Mouse (Mus musculus) neural tube, embryonic 12.5 days (tissue): ENCODE data around the gene Pclaf. TPM values are rescaled to one million over a fixed set of nuclear protein-coding genes. Genes with fewer than 3 reads are reported as not detected.

ENCODE experiments used
- ATAC-seq: fragments of 200-750 bp; cut with Nextera tagmentation; 2 replicates; pipeline ENCODE4 v1.8.0; 2017; ENCODE audit warnings: low read depth, mild to moderate bottlenecking, moderate TSS enrichment, moderate library complexity; ENCODE audit not compliant: low FRiP score
- H3K27ac ChIP-seq: fragments of 300-500 bp; sonication (generic); 2 replicates; pipeline ENCODE4 v1.5.1; 2016
- H3K27me3 ChIP-seq: fragments of 300-500 bp; sonication (generic); replicated peaks from 2 replicates; pipeline ENCODE4 v1.6.1; 2016; ENCODE audit warnings: mild to moderate bottlenecking
- H3K36me3 ChIP-seq: fragments of 300-500 bp; sonication (generic); 2 replicates; pipeline ENCODE4 v1.6.1; 2016; ENCODE audit warnings: mild to moderate bottlenecking
- H3K4me1 ChIP-seq: fragments of 300-500 bp; sonication (generic); 2 replicates; pipeline ENCODE4 v1.6.1; 2016
- H3K4me2 ChIP-seq: fragments of 300-500 bp; sonication (generic); replicated peaks from 2 replicates; pipeline ENCODE4 v1.6.1; 2016; ENCODE audit warnings: mild to moderate bottlenecking
- H3K4me3 ChIP-seq: fragments of 300-500 bp; sonication (generic); 2 replicates; pipeline ENCODE4 v1.5.1; 2016
- H3K9ac ChIP-seq: fragments of 300-500 bp; sonication (generic); 2 replicates; pipeline ENCODE4 v1.6.1; 2016; ENCODE audit warnings: mild to moderate bottlenecking
- H3K9me3 ChIP-seq: fragments of 300-500 bp; sonication (generic); 2 replicates; pipeline ENCODE4 v1.6.1; 2016; ENCODE audit warnings: mild to moderate bottlenecking
- WGBS: fragments of 180-500 bp; shearing (Covaris S2); methylation state at CpG from one replicate; pipeline ENCODE4 v1.1.7; 2016; 5-methylcytosine and 5-hydroxymethylcytosine counted together
- polyA plus RNA-seq: library from polyadenylated mRNA; unstranded; fragments of >200 nt; fragmentation: Nextera tagmentation; extraction: Ambion mirVana; gene quantifications from 2 replicates; pipeline ENCODE4 v1.2.1, GENCODE M21; 2016

Pclaf gene
- polyA plus RNA-seq, 1 experiment from 2014 or later = 125 TPM

DNA sequence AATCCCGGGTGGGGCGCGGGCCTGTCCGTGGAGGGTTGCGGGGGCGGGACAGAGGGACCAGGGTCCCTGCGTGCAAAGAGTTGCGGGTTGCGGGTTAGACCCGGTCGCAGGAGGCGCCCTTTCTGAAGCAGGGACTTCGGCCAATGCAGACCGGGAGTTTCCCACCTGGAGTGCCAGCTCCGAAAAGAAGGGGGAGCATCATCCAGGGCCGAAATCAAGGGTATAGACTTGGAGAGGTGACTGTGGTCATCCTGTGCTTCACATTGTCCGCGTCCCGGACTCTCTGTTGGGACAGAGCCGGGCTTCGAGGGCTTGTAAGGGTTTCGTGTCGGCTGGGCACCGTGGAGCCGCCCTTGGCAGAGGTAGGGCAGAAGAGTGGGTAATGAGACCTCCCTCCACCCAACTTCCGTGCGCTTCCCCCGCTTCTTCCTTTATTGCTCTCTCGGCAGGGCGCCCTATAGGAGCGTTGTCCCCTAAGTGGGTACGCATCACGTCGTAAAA lies 19.3 kb downstream of the Pclaf start:
- H3K4me3 ChIP-seq = peak overlapping the region; percentile 84
- under 1% methylated on average over 33 of the region's 34 CpGs for WGBS
- peak overlapping the region; percentile 80 for H3K9ac ChIP-seq
- peaks cover 3% of the 10 kb centered on the region; the same call in 1 of the 2 replicates for H3K36me3 ChIP-seq
- H3K4me2 ChIP-seq = peak overlapping the region; percentile 85
- H3K27ac ChIP-seq = peak overlapping the region; percentile 67
- no peaks in the 10 kb centered on the region for H3K9me3 ChIP-seq
- H3K4me1 ChIP-seq = peaks cover 4% of the 10 kb centered on the region; the same call in 1 of the 2 replicates
- no peak; the same call in 1 of the 2 replicates for ATAC-seq
- no peaks in the 10 kb centered on the region for H3K27me3 ChIP-seq

DNA sequence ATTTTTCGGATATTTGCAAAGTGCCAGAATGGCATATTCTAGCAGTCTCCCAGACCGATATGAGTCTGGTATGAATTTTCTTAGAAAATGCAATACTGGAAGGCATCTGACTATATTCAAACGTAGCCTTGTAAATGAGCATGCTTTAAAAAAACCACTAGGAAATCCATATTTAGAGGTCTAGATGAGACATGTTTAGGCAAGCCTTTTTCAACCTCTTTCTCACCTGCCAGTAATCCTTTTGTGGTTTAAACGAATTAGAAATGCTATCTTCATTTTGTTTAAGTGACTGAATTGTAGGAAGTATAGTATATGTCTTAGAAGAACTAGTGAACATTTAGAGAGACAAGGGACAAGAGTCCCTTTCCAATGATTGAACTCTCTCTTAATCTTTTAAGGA lies 19.8 kb downstream of the Pclaf start:
- no peak for ATAC-seq
- peak overlapping the region; percentile 80 for H3K9ac ChIP-seq
- H3K27me3 ChIP-seq = no peaks in the 10 kb centered on the region
- peak overlapping the region; percentile 84 for H3K4me3 ChIP-seq
- H3K4me1 ChIP-seq = peaks cover 4% of the 10 kb centered on the region; the same call in 1 of the 2 replicates
- H3K4me2 ChIP-seq = peak overlapping the region; percentile 85
- peaks cover 3% of the 10 kb centered on the region; the same call in 1 of the 2 replicates for H3K36me3 ChIP-seq
- no peak overlapping the region for H3K27ac ChIP-seq
- no peaks in the 10 kb centered on the region for H3K9me3 ChIP-seq
- 13% methylated on average over 4 of the region's 4 CpGs for WGBS

DNA sequence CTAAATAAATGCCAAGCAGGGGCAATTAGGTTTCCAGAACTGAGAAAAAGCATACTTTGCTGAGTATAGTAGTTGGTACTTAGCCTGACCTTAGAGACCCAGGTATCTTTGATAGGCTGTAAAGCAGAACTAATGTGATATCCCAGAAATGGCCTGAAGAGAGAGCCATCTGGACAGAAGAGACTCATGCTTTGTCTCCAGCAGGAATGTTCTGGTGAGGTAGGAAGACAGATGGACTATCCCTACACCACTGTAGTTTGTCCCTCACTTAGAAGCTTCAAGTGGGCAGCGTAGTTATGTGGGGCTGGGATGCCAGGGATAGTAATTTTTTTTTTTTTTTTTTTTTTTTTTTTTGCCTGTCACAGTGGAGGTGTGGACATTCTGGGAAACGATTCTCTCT lies 23.9 kb downstream of the Pclaf start:
- Histone ChIP-seq H3K27me3 (no peaks in the 10 kb centered on the region), H3K4me2 (no peak overlapping the region), H3K9me3 (no peaks in the 10 kb centered on the region), H3K27ac (no peak overlapping the region), H3K4me1 (no peaks in the 10 kb centered on the region), H3K9ac (no peak overlapping the region), H3K4me3 (no peak overlapping the region), H3K36me3 (no peaks in the 10 kb centered on the region)
- no peak for ATAC-seq
- 61% methylated on average over 2 of the region's 2 CpGs for WGBS

DNA sequence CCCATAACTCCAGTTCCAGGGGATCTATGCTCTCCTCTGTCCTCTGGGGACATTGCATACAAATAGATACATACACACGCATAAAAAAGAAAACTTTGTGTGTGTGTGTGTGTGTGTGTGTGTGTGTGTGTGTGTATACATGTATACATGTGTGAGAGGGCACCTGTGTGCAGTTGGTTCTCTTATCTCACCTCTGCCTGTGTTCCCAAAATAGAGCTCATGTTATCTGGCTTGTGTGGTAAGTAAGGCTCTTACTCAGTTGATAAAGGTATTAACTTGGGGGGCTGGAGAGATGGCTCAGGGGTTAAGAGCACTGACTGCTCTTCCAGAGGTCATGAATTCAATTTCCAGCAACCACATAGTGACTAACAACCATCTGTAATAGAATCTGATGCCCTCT lies 27.0 kb downstream of the Pclaf start:
- H3K36me3 ChIP-seq = no peaks in the 10 kb centered on the region
- no peaks in the 10 kb centered on the region for H3K27me3 ChIP-seq
- no peak overlapping the region for H3K4me3 ChIP-seq
- H3K4me1 ChIP-seq = no peaks in the 10 kb centered on the region
- no peak overlapping the region for H3K9ac ChIP-seq
- WGBS = 79% methylated on average over 1 of the region's 1 CpGs
- H3K9me3 ChIP-seq = no peaks in the 10 kb centered on the region
- no peak for ATAC-seq
- H3K27ac ChIP-seq = no peak overlapping the region
- H3K4me2 ChIP-seq = no peak overlapping the region

DNA sequence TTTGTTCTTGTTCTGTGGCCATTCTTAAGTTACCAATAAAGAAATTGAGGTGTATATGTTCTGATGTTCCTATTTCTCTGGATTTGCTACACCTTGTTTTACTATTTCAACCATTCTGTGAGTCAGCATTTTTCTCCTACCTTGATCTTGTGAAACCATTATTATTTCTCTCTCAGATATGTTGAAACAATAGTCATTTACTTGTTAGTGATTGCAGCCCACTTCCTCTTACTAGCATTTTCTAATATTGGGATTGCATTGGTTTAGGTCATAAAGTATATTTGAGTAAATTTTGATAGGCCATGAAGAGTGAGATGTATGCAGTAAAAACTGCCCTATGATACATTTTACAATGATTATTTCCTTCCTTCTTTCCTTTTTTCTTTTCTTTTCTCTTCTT lies 38.4 kb downstream of the Pclaf start:
- no peaks in the 10 kb centered on the region for H3K9me3 ChIP-seq
- H3K4me3 ChIP-seq = no peak overlapping the region
- no peaks in the 10 kb centered on the region for H3K4me1 ChIP-seq
- no peaks in the 10 kb centered on the region for H3K36me3 ChIP-seq
- no peak overlapping the region for H3K4me2 ChIP-seq
- no peak for ATAC-seq
- H3K9ac ChIP-seq = no peak overlapping the region
- H3K27me3 ChIP-seq = no peaks in the 10 kb centered on the region
- H3K27ac ChIP-seq = no peak overlapping the region

DNA sequence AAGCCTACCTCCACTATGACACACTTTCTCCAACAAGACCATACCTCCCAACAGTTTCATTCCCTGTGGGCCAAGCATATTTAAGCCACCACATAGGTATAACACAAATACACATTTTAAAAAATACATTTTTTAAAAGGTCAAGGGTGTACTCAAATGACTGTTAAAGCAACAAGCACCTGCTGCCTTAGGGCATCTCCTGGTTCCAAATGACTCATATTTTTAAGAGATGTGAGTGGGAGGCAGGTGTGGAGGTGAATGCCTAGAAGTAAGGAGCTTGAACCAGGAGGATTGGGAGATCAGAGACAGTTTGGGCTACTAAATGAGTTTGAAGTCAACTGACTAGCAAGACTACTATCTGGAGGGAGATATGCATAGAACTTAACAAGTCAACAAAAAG lies 39.8 kb downstream of the Pclaf start:
- ATAC-seq = no peak
- Histone ChIP-seq H3K4me3 (no peak overlapping the region), H3K9ac (no peak overlapping the region), H3K36me3 (no peaks in the 10 kb centered on the region), H3K4me2 (no peak overlapping the region), H3K9me3 (no peaks in the 10 kb centered on the region), H3K27me3 (no peaks in the 10 kb centered on the region), H3K4me1 (no peaks in the 10 kb centered on the region), H3K27ac (no peak overlapping the region)

DNA sequence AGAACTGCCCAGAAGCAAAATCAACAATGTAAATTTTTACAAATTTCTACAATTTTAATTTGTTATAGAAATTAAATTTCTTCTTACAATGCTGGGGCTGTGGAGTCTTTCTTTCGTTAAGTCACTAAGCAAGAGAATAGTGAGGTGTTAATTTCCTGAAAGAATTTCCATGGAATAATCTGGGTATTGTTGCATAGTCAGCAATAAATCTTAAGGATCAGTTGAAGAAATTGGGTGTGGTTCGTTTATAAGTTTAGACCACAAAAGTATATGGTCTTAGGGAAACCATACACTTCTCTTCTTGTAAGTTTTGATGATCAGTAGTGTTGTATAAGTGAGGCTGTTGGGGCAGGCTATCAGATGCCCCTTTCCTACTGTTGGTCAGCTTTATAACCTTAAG lies 47.5 kb downstream of the Pclaf start:
- H3K27me3 ChIP-seq = no peaks in the 10 kb centered on the region
- H3K9me3 ChIP-seq = no peaks in the 10 kb centered on the region
- no peaks in the 10 kb centered on the region for H3K36me3 ChIP-seq
- no peak overlapping the region for H3K9ac ChIP-seq
- H3K27ac ChIP-seq = no peak overlapping the region
- no peak overlapping the region for H3K4me3 ChIP-seq
- H3K4me1 ChIP-seq = no peaks in the 10 kb centered on the region
- ATAC-seq = no peak
- no peak overlapping the region for H3K4me2 ChIP-seq
- WGBS = 86% methylated on average over 2 of the region's 2 CpGs

DNA sequence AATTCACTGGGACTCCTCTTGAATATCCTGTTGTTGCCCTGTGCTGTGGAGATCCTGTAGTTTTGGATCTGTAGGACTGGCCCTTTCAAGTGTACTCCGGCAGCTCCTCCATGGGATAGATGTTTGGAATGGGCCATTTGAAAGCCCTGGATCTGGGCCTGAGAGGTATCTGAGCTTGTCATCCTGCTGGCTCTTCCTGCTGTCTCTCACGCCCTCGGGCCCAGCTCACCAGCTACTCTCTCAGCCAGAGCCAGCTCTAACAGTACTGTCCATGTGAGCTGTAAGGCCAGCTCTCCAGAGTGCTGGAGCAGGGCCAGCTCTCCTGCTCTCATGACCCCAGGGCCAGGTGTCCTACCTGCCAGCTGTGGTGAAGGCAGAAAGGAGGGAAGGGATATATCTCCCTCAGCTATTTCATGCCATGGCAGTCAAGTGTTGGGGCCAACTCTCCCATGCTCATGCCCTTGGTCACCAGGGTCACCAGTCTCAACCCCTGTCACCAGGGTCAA lies 61.1 kb downstream of the Pclaf start:
- Histone ChIP-seq H3K4me1 (no peaks in the 10 kb centered on the region), H3K9ac (no peak overlapping the region), H3K4me3 (no peak overlapping the region), H3K27me3 (no peaks in the 10 kb centered on the region), H3K9me3 (no peaks in the 10 kb centered on the region), H3K36me3 (peaks cover 12% of the 10 kb centered on the region), H3K4me2 (no peak overlapping the region), H3K27ac (no peak overlapping the region)
- no peak for ATAC-seq
- 81% methylated on average over 3 of the region's 3 CpGs for WGBS

Other genes with a start within 250 kb of the Pclaf start
- 331 and 337 TPM in 2 replicates for gene Oaz2, start 222.2 kb upstream of the Pclaf start, polyA plus RNA-seq
- 12.1 and 12.8 TPM in 2 replicates for gene Zfp609, start 62.7 kb upstream of the Pclaf start, polyA plus RNA-seq
- 32.6 and 39.0 TPM in 2 replicates for gene Trip4, start 18.6 kb downstream of the Pclaf start, polyA plus RNA-seq
- 22.3 and 23.0 TPM in 2 replicates for gene Csnk1g1, start 18.7 kb downstream of the Pclaf start, polyA plus RNA-seq
- gene Ppib, start 170.0 kb downstream of the Pclaf start, polyA plus RNA-seq = 452 and 475 TPM in 2 replicates
- 4.2 and 4.7 TPM in 2 replicates for gene Snx22, start 179.5 kb downstream of the Pclaf start, polyA plus RNA-seq
- 106 and 109 TPM in 2 replicates for gene Snx1, start 236.3 kb downstream of the Pclaf start, polyA plus RNA-seq
- 107 and 115 TPM in 2 replicates for gene Ciao2a, start 236.4 kb downstream of the Pclaf start, polyA plus RNA-seq